Mouse (Mus musculus) spleen, adult 12 weeks (tissue): Measurements from ENCODE around the gene Polr2e.

Source experiments
- DNase-seq: peaks from one replicate; pipeline ENCODE4 v3.0.0; 2022; ENCODE audit warnings: low spot score

Polr2e gene

GRCm38 (mm10) chr10:80016931-80017330, 22.7 kb downstream of the Polr2e start:
- DNase-seq, result no peak

- peak; percentile 70 for DNase-seq
Observed at GRCm38 (mm10) chr10:80016511-80016910, 23.1 kb downstream of the Polr2e start, which contains the start of gene Arhgap45. Gene Arhgap45 (plus strand): TSS chr10:80016653.

GRCm38 (mm10) chr10:80015583-80015982, 24.0 kb downstream of the Polr2e start:
- DNase-seq, result no peak

- no peak for DNase-seq
Observed at GRCm38 (mm10) chr10:80014484-80015290, 24.9 kb downstream of the Polr2e start.

- no peak for DNase-seq
Observed at GRCm38 (mm10) chr10:80013609-80014008, 26.0 kb downstream of the Polr2e start.

GRCm38 (mm10) chr10:80011740-80012139, 27.9 kb downstream of the Polr2e start:
- DNase-seq, result no peak

GRCm38 (mm10) chr10:80004233-80004705, 35.3 kb downstream of the Polr2e start:
- DNase-seq, result no peak

- DNase-seq, result no peak
Observed at GRCm38 (mm10) chr10:80003374-80004232, 36.0 kb downstream of the Polr2e start.

GRCm38 (mm10) chr10:80002829-80003228, 36.8 kb downstream of the Polr2e start:
- no peak for DNase-seq

- DNase-seq, result no peak
Observed at GRCm38 (mm10) chr10:80001945-80002344, 37.6 kb downstream of the Polr2e start.

- peak; percentile 36 for DNase-seq
Observed at GRCm38 (mm10) chr10:79997819-79998218, 41.8 kb downstream of the Polr2e start.

GRCm38 (mm10) chr10:79997034-79997760, 42.4 kb downstream of the Polr2e start:
- peak; percentile 71 for DNase-seq

- DNase-seq, result peak; percentile 93
Observed at GRCm38 (mm10) chr10:79996272-79997033, 43.1 kb downstream of the Polr2e start, which contains the start of gene Abca7. Gene Abca7 (plus strand): TSS chr10:79996494.

- no peak for DNase-seq
Observed at GRCm38 (mm10) chr10:79995636-79996035, 44.0 kb downstream of the Polr2e start.

GRCm38 (mm10) chr10:79994397-79995115, 45.0 kb downstream of the Polr2e start:
- DNase-seq, result peak; percentile 51

GRCm38 (mm10) chr10:79991548-79991947, 48.0 kb downstream of the Polr2e start:
- DNase-seq, result no peak

GRCm38 (mm10) chr10:79991099-79991498, 48.5 kb downstream of the Polr2e start:
- no peak for DNase-seq

- DNase-seq, result no peak
Observed at GRCm38 (mm10) chr10:79989870-79990269, 49.7 kb downstream of the Polr2e start.

GRCm38 (mm10) chr10:79989272-79989786, 50.3 kb downstream of the Polr2e start:
- no peak for DNase-seq
